ENCODE assay signal across 16 mouse cellular contexts in genomic region chr11:121001966-121002365, GRCm38 (mm10). TPM values are rescaled to one million over a fixed set of nuclear protein-coding genes. Genes with fewer than 3 reads are reported as not detected.
A peak's percentile ranks its signal among the peaks of the same experiment; 100 is the strongest.
DNase-seq lines count a peak whose midpoint lies in the region; ATAC-seq and TF ChIP-seq lines count a peak whose summit lies in the region.
"Had no signal": no experiment of that assay in that cellular context is flagged by ENCODE, and none has a peak within 500 bp of the region (broad histone marks: within the 10 kb centered on the region; RNA-seq: fewer than 3 reads in every experiment).

No protein-coding gene starts in this region.

- 58% methylated on average over 4 of the region's 4 CpGs for WGBS in heart, embryonic 12.5 days
- 37% methylated on average over 4 of the region's 4 CpGs for WGBS in lung, embryonic 14.5 days
- WGBS in lung, adult 2 months, result 19% methylated on average over 4 of the region's 4 CpGs

- 0 out of 2 replicates have a peak, but pooled peaks have one; percentile 39 for ATAC-seq in heart, embryonic 12.5 days (ENCODE audit: insufficient number of reproducible peaks, low FRiP score)
- no peak for ATAC-seq in lung, embryonic 14.5 days (ENCODE audit: insufficient read depth)
- ATAC-seq: forebrain, embryonic 16.5 days; intestine, embryonic 16.5 days had no signal

- no peak overlapping the region for H3K27ac ChIP-seq in heart, embryonic 12.5 days (ENCODE audit: poor library complexity, severe bottlenecking)
- no peak overlapping the region for H3K27ac ChIP-seq in lung, embryonic 14.5 days (ENCODE audit: low read depth)
- H3K27ac ChIP-seq: embryonic facial prominence, embryonic 12.5 days; hindbrain, embryonic 10.5 days; limb, embryonic 10.5 days had no signal

- no peak overlapping the region for H3K4me2 ChIP-seq in heart, embryonic 12.5 days
- H3K4me2 ChIP-seq in lung, embryonic 14.5 days, result no peak overlapping the region
- H3K4me2 ChIP-seq: embryonic facial prominence, embryonic 12.5 days had no signal

- TF ChIP-seq CTCF in lung, embryonic 14.5 days (IDR thresholded peaks at IDR 0.05; ENCODE audit: low read depth), result no peak
- no peak for TF ChIP-seq CTCF in lung, adult 2 months (IDR thresholded peaks at IDR 0.05; ENCODE audit: insufficient read depth, low read length)

- no peaks in the 10 kb centered on the region for H3K9me3 ChIP-seq in heart, embryonic 12.5 days (replicated peaks)
- H3K9me3 ChIP-seq in lung, embryonic 14.5 days (ENCODE audit: low read depth, low read length), result no peaks in the 10 kb centered on the region
- H3K9me3 ChIP-seq: embryonic facial prominence, embryonic 12.5 days; hindbrain, embryonic 10.5 days; limb, embryonic 10.5 days had no signal

- peaks cover 6% of the 10 kb centered on the region for H3K4me1 ChIP-seq in heart, embryonic 12.5 days (replicated peaks)
- no peaks in the 10 kb centered on the region for H3K4me1 ChIP-seq in lung, embryonic 14.5 days (ENCODE audit: insufficient read depth)
- no peaks in the 10 kb centered on the region for H3K4me1 ChIP-seq in lung, adult 2 months (ENCODE audit: control insufficient read depth, insufficient read depth, low read length)
- H3K4me1 ChIP-seq: hindbrain, embryonic 10.5 days had no signal

- DNase-seq in adrenal gland, adult (ENCODE audit: inconsistent age in 2 of 2, low spot score in 1 of 2), result peak; percentile 19 to 61
- DNase-seq in adrenal gland, adult 18-20 months (ENCODE audit: low spot score in 2 of 2), result no peak
- DNase-seq in heart, adult 8-10 months (ENCODE audit: low spot score), result no peak
- DNase-seq in lung, embryonic 14.5 days, result peak; percentile 76
- DNase-seq in lung, adult 2 months, result no peak
- peak; percentile 46 for DNase-seq in lung, postnatal 14 days
- no peak for DNase-seq in left cerebral cortex, adult 9 months (ENCODE audit: low spot score in 2 of 2)
- DNase-seq: cerebellum, adult 9-11 months; gastrocnemius, postnatal 25 days had no signal

- H3K36me3 ChIP-seq in heart, embryonic 12.5 days, result 0 out of 2 replicates have a peak, but pooled peaks cover 12% of the 10 kb centered on the region
- no peaks in the 10 kb centered on the region for H3K36me3 ChIP-seq in lung, embryonic 14.5 days (ENCODE audit: insufficient read depth)

- H3K27me3 ChIP-seq in heart, embryonic 12.5 days (replicated peaks), result no peaks in the 10 kb centered on the region
- no peaks in the 10 kb centered on the region for H3K27me3 ChIP-seq in lung, embryonic 14.5 days (ENCODE audit: insufficient read depth, low read length)
- H3K27me3 ChIP-seq: embryonic facial prominence, embryonic 12.5 days had no signal

- H3K9ac ChIP-seq in heart, embryonic 12.5 days, result no peak overlapping the region
- H3K9ac ChIP-seq in lung, embryonic 14.5 days, result no peak overlapping the region
- H3K9ac ChIP-seq: embryonic facial prominence, embryonic 12.5 days had no signal

- no peak overlapping the region for H3K4me3 ChIP-seq in heart, embryonic 12.5 days
- H3K4me3 ChIP-seq in lung, embryonic 14.5 days (ENCODE audit: low read depth, low read length), result no peak overlapping the region
- H3K4me3 ChIP-seq in lung, adult 2 months (replicated peaks; ENCODE audit: extremely low read depth, low read depth, low read length), result no peak overlapping the region
- H3K4me3 ChIP-seq: embryonic facial prominence, embryonic 12.5 days; hindbrain, embryonic 10.5 days; limb, embryonic 10.5 days had no signal

- TF ChIP-seq POLR2A in lung, adult 2 months (IDR thresholded peaks at IDR 0.05; ENCODE audit: borderline replicate concordance, extremely low read depth, low read depth, low read length), result no peak

RNA-seq across cellular contexts. Expression of gene Csnk1d, which starts 10.8 kb away (rescaled TPM):
- total RNA-seq in adrenal gland, adult 18-20 months (2021), result 100 to 1,000 TPM; 108 to 127 TPM
- polyA plus RNA-seq in heart, embryonic 12.5 days (2016; fragmentation: Nextera tagmentation; extraction: Ambion mirVana), result 94.7 and 95.4 TPM in 2 replicates
- 10 to 100 TPM; 52.1 to 61.2 (median 56.3) TPM for total RNA-seq in heart, adult 8-10 months (2022)
- polyA plus RNA-seq in lung, embryonic 14.5 days (2014; fragmentation: Nextera tagmentation; extraction: Ambion mirVana), result 82.5 and 89.8 TPM in 2 replicates
- polyA plus RNA-seq in lung, adult 2 months (2012; rRNA removed), result 61.2 and 75.3 TPM in 2 replicates

RNA-seq across cellular contexts. Expression of gene Cd7, which starts 37.3 kb away (rescaled TPM):
- 1 to 10 TPM in 1 of 2 experiments, under 1 TPM in 1; 0.43 to 1.3 TPM for total RNA-seq in adrenal gland, adult 18-20 months (2021)
- not detected in 2 replicates for polyA plus RNA-seq in heart, embryonic 12.5 days (2016; fragmentation: Nextera tagmentation; extraction: Ambion mirVana)
- total RNA-seq in heart, adult 8-10 months (2022), result under 1 TPM in 2 of 4 experiments, not detected in 2; 0.37 to 0.49 TPM
- polyA plus RNA-seq in lung, embryonic 14.5 days (2014; fragmentation: Nextera tagmentation; extraction: Ambion mirVana), result 0.26 TPM in 1 of 2 replicates, not detected in the other
- polyA plus RNA-seq in lung, adult 2 months (2012; rRNA removed), result 5.8 and 6.4 TPM in 2 replicates
- total RNA-seq: gastrocnemius, postnatal 25 days; layer of hippocampus, postnatal 14 days had no signal
- polyA plus RNA-seq: forebrain, embryonic 16.5 days; hindbrain, embryonic 10.5 days; limb, embryonic 10.5 days had no signal

RNA-seq across cellular contexts. Expression of gene Slc16a3, which starts 53.7 kb away (rescaled TPM):
- 1 to 10 TPM; 1.3 to 4.4 TPM for total RNA-seq in adrenal gland, adult 18-20 months (2021)
- 289 and 290 TPM in 2 replicates for polyA plus RNA-seq in heart, embryonic 12.5 days (2016; fragmentation: Nextera tagmentation; extraction: Ambion mirVana)
- total RNA-seq in heart, adult 8-10 months (2022), result 1 to 10 TPM; 1.0 to 3.7 (median 1.3) TPM
- polyA plus RNA-seq in lung, embryonic 14.5 days (2014; fragmentation: Nextera tagmentation; extraction: Ambion mirVana), result 37.7 and 39.3 TPM in 2 replicates
- 20.8 and 28.8 TPM in 2 replicates for polyA plus RNA-seq in lung, adult 2 months (2012; rRNA removed)

Comparison
In these comparisons a context has a peak if more than half of its experiments do, and no peak if none do; other contexts are left out.
1. DNase-seq: peak in adrenal gland, adult (2 of 2), lung, embryonic 14.5 days (single experiment) and lung, postnatal 14 days (single experiment); none in adrenal gland, adult 18-20 months (0 of 2), heart, adult 8-10 months (single experiment), lung, adult 2 months (single experiment) and left cerebral cortex, adult 9 months (0 of 2).